Mouse (Mus musculus) C2C12 (cell line): ENCODE measurements at regions not wholly inside any gene's neighbourhood (a gene's known extent, or its start where the extent isn't known, plus 50 kb on each side); places are given as distances from the start of the nearest gene placed in this dataset.

Experiments used
- CEBPB ChIP-seq: IDR thresholded peaks from one replicate; pipeline ENCODE4 v1.6.1; 2011; ENCODE audit warnings: low read depth, mild to moderate bottlenecking, control low read depth, moderate library complexity
- CTCF ChIP-seq: IDR thresholded peaks from one replicate; pipeline ENCODE4 v1.5.1; 2011; ENCODE audit not compliant: control insufficient read depth, insufficient read depth, insufficient read length
- FOSL1 ChIP-seq: IDR thresholded peaks from one replicate; pipeline ENCODE4 v1.8.0; 2011; ENCODE audit warnings: mild to moderate bottlenecking, low read length; ENCODE audit not compliant: poor library complexity, insufficient read depth, severe bottlenecking
- MAX ChIP-seq: IDR thresholded peaks from one replicate; pipeline ENCODE4 v1.6.1; 2011; ENCODE audit warnings: mild to moderate bottlenecking, control low read depth
- MYOD1 ChIP-seq: IDR thresholded peaks from one replicate; pipeline ENCODE4 v1.6.1; 2011; ENCODE audit warnings: low read depth; ENCODE audit not compliant: control insufficient read depth, insufficient read length
- USF1 ChIP-seq: IDR thresholded peaks from one replicate; pipeline ENCODE4 v1.6.1; 2011; ENCODE audit warnings: low read depth, mild to moderate bottlenecking, control low read depth, moderate library complexity

- TF ChIP-seq MAX (no peak), CTCF (no peak), MYOD1 (no peak), USF1 (no peak), FOSL1 (no peak), CEBPB (no peak)
Measured at GRCm38 (mm10) chr6:51163266-51163665, 269.2 kb upstream of the Nfe2l3 start.
